Mouse (Mus musculus): ENCODE measurements around the gene Slc2a12.

GRCm38 (mm10) chr10:22714520-22714919 lies 69.7 kb downstream of the Slc2a12 start:
- TF ChIP-seq MAX (IDR thresholded peaks at IDR 0.05; ENCODE audit: low read depth), result no peak
- no peak for TF ChIP-seq POLR2A (IDR thresholded peaks at IDR 0.05; ENCODE audit: insufficient read length, low read depth)
- TF ChIP-seq REST (IDR thresholded peaks at IDR 0.05; ENCODE audit: insufficient read depth, insufficient read length), result no peak
- TF ChIP-seq TCF3 (IDR thresholded peaks at IDR 0.05; ENCODE audit: insufficient read length, low read depth), result no peak
- TF ChIP-seq MYOD1 (IDR thresholded peaks at IDR 0.05; ENCODE audit: control insufficient read depth in 1 of 3, insufficient read length in 2 of 3, low read depth in 2 of 3), result no peak
- TF ChIP-seq CEBPB (IDR thresholded peaks at IDR 0.05; ENCODE audit: insufficient read depth, poor library complexity, severe bottlenecking), result no peak
- TF ChIP-seq USF1 (IDR thresholded peaks at IDR 0.05; ENCODE audit: low read depth), result no peak
- no peak for TF ChIP-seq TCF12 (IDR thresholded peaks at IDR 0.05; ENCODE audit: insufficient read depth, poor library complexity, severe bottlenecking)
